11 mouse cellular contexts compared by ENCODE assay signal in the genomic region with DNA sequence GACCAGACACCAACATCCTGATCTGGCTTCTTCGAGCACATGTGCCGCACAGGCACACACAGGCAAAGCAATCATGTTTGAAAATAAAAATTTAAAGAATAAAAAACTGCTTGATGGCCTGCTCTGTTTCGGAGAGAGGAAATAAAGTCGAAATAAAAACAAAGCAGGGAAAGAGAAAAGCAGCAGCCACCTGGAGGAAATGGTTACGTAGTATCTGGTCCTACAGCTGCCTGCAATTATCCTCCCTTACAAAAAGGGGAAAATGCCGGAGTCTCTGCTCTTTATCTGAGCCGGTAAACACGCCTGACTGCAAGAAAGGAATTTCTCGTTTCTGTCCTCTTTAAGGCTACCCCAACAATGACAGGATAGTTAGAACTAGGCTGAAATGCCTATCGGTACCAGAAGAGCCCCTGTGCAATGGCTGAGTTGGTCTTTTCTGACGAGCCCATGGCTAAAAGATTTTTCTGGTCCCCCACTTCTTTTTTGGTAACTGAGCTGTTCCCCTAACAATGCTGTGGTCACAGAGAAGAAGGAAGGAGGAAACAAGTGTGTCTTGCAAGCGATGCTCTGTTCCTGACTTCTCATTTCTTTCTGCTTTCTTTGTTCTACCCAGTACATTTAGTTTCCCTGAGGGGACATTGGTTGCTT. TPM values are rescaled to one million over a fixed set of nuclear protein-coding genes. Genes with fewer than 3 reads are reported as not detected.
DNase-seq lines count a peak whose midpoint lies in the region; ATAC-seq and TF ChIP-seq lines count a peak whose summit lies in the region.
"Had no signal": no experiment of that assay in that cellular context is flagged by ENCODE, and none has a peak within 500 bp of the region (broad histone marks: within the 10 kb centered on the region; RNA-seq: fewer than 3 reads in every experiment).

No protein-coding gene starts in this region.

- no peak overlapping the region for H3K4me2 ChIP-seq in midbrain, embryonic 13.5 days (replicated peaks)

- no peaks in the 10 kb centered on the region for H3K27me3 ChIP-seq in ES-Bruce4 (ENCODE audit: control insufficient read depth, insufficient read depth, low read length, poor library complexity, severe bottlenecking)
- H3K27me3 ChIP-seq in embryonic facial prominence, embryonic 10.5 days (replicated peaks; ENCODE audit: low read depth, poor library complexity, severe bottlenecking): no peaks in the 10 kb centered on the region
- no peaks in the 10 kb centered on the region for H3K27me3 ChIP-seq in midbrain, embryonic 13.5 days
- H3K27me3 ChIP-seq: neural tube, embryonic 13.5 days had no signal

- WGBS in embryonic facial prominence, embryonic 10.5 days: 32% methylated on average over 12 of the region's 12 CpGs
- WGBS in midbrain, embryonic 13.5 days: 39% methylated on average over 12 of the region's 12 CpGs

- peak; percentile 67 for ATAC-seq in megakaryocyte, adult 5-6 weeks (ENCODE audit: poor library complexity, severe bottlenecking)
- no peak for ATAC-seq in midbrain, embryonic 13.5 days

- TF ChIP-seq POLR2A in ES-Bruce4 (IDR thresholded peaks at IDR 0.05; ENCODE audit: insufficient read depth, low read length): no peak

- H3K4me3 ChIP-seq in ES-Bruce4 (ENCODE audit: low read depth, low read length): no peak overlapping the region
- no peak overlapping the region for H3K4me3 ChIP-seq in embryonic facial prominence, embryonic 10.5 days
- H3K4me3 ChIP-seq in midbrain, embryonic 13.5 days (replicated peaks): no peak overlapping the region
- H3K4me3 ChIP-seq: heart, adult 2 months; neural tube, embryonic 13.5 days had no signal

- H3K9me3 ChIP-seq in ES-Bruce4 (replicated peaks; ENCODE audit: control insufficient read depth, insufficient read depth, low read length, poor library complexity, severe bottlenecking): no peaks in the 10 kb centered on the region
- peaks cover 2% of the 10 kb centered on the region; the same call in 1 of the 2 replicates for H3K9me3 ChIP-seq in embryonic facial prominence, embryonic 10.5 days
- no peaks in the 10 kb centered on the region for H3K9me3 ChIP-seq in midbrain, embryonic 13.5 days
- H3K9me3 ChIP-seq: neural tube, embryonic 13.5 days had no signal

- H3K27ac ChIP-seq in ES-Bruce4 (ENCODE audit: insufficient read depth, low read length): peak overlapping the region; percentile 23; the same call in 1 of the 2 replicates
- H3K27ac ChIP-seq in embryonic facial prominence, embryonic 10.5 days (replicated peaks): peak overlapping the region; percentile 78
- no peak overlapping the region for H3K27ac ChIP-seq in midbrain, embryonic 13.5 days
- H3K27ac ChIP-seq: heart, adult 2 months; neural tube, embryonic 13.5 days had no signal

- DNase-seq in layer of hippocampus, adult 8-10 months (ENCODE audit: low spot score in 2 of 2): peak; percentile 37
- DNase-seq in layer of hippocampus, adult 18-20 months (ENCODE audit: low spot score in 2 of 2): no peak
- peak; percentile 38 for DNase-seq in embryonic facial prominence, embryonic 10.5 days (ENCODE audit: low spot score)
- no peak for DNase-seq in adrenal gland, adult 8-10 months
- DNase-seq: heart, adult 2 months; kidney, postnatal 10 days; lung, postnatal 10 days had no signal

- no peak for TF ChIP-seq EP300 in ES-Bruce4 (IDR thresholded peaks at IDR 0.05; ENCODE audit: insufficient read depth, low read depth, low read length)

- peak overlapping the region; percentile 9 for H3K9ac ChIP-seq in ES-Bruce4 (ENCODE audit: low read depth, poor library complexity, severe bottlenecking)
- no peak overlapping the region for H3K9ac ChIP-seq in midbrain, embryonic 13.5 days (replicated peaks)
- H3K9ac ChIP-seq: neural tube, embryonic 13.5 days had no signal

- no peak for TF ChIP-seq CTCF in ES-Bruce4 (IDR thresholded peaks at IDR 0.05; ENCODE audit: low read depth, low read length)

- H3K36me3 ChIP-seq in ES-Bruce4 (ENCODE audit: control insufficient read depth, insufficient read depth, low read length, poor library complexity, severe bottlenecking): no peaks in the 10 kb centered on the region
- no peaks in the 10 kb centered on the region for H3K36me3 ChIP-seq in embryonic facial prominence, embryonic 10.5 days (replicated peaks)
- H3K36me3 ChIP-seq in midbrain, embryonic 13.5 days: no peaks in the 10 kb centered on the region
- H3K36me3 ChIP-seq: neural tube, embryonic 13.5 days had no signal

- peaks cover 5% of the 10 kb centered on the region for H3K4me1 ChIP-seq in ES-Bruce4 (ENCODE audit: control insufficient read depth, insufficient read depth, low read length)
- H3K4me1 ChIP-seq in embryonic facial prominence, embryonic 10.5 days: peaks cover 25% of the 10 kb centered on the region
- H3K4me1 ChIP-seq in midbrain, embryonic 13.5 days (replicated peaks): 0 out of 2 replicates have a peak, but pooled peaks cover 6% of the 10 kb centered on the region

RNA-seq across cellular contexts. Expression of a gene that starts 32.7 kb away (rescaled TPM):
- 10 to 100 TPM; 58.1 to 69.3 (median 62.9) TPM for total RNA-seq in layer of hippocampus, adult 8-10 months (2022)
- total RNA-seq in layer of hippocampus, adult 18-20 months (2021): 10 to 100 TPM; 60.9 to 65.1 TPM
- polyA plus RNA-seq in ES-Bruce4 (2011; ENCODE audit: insufficient read depth, insufficient read length, low read depth, missing spikeins): 101 and 114 TPM in 2 replicates
- 54.6 and 56.3 TPM in 2 replicates for polyA plus RNA-seq in embryonic facial prominence, embryonic 10.5 days (2016; fragmentation: Nextera tagmentation; extraction: Ambion mirVana)
- total RNA-seq in megakaryocyte, adult 5-6 weeks (2015): 34.9 and 48.3 TPM in 2 replicates
- 71.7 and 77.4 TPM in 2 replicates for total RNA-seq in megakaryocyte, adult 5-6 weeks (2017)
- polyA plus RNA-seq in midbrain, embryonic 13.5 days (2015; fragmentation: Nextera tagmentation; extraction: Ambion mirVana): 57.6 and 57.8 TPM in 2 replicates
- total RNA-seq in adrenal gland, adult 8-10 months (2022): 10 to 100 TPM; 16.5 to 28.9 (median 24.6) TPM

RNA-seq across cellular contexts. Expression of a gene that starts 37.2 kb away (rescaled TPM):
- total RNA-seq in layer of hippocampus, adult 8-10 months (2022): 10 to 100 TPM; 53.3 to 58.4 (median 56.1) TPM
- 10 to 100 TPM; 47.7 to 56.7 TPM for total RNA-seq in layer of hippocampus, adult 18-20 months (2021)
- polyA plus RNA-seq in ES-Bruce4 (2011; ENCODE audit: insufficient read depth, insufficient read length, low read depth, missing spikeins): 260 and 284 TPM in 2 replicates
- polyA plus RNA-seq in embryonic facial prominence, embryonic 10.5 days (2016; fragmentation: Nextera tagmentation; extraction: Ambion mirVana): 169 and 177 TPM in 2 replicates
- 26.2 and 29.6 TPM in 2 replicates for total RNA-seq in megakaryocyte, adult 5-6 weeks (2015)
- total RNA-seq in megakaryocyte, adult 5-6 weeks (2017): 59.5 and 73.9 TPM in 2 replicates
- 133 and 141 TPM in 2 replicates for polyA plus RNA-seq in midbrain, embryonic 13.5 days (2015; fragmentation: Nextera tagmentation; extraction: Ambion mirVana)
- total RNA-seq in adrenal gland, adult 8-10 months (2022): 100 to 1,000 TPM in 2 of 4 experiments, 10 to 100 TPM in 2; 75.8 to 107 (median 91.5) TPM

Comparison
In these comparisons a context has a peak if more than half of its experiments do, and no peak if none do; other contexts are left out.
1. DNase-seq: peak in layer of hippocampus, adult 8-10 months (2 of 2) and embryonic facial prominence, embryonic 10.5 days (single experiment); none in layer of hippocampus, adult 18-20 months (0 of 2) and adrenal gland, adult 8-10 months (single experiment).